Mouse (Mus musculus): ENCODE results near the gene Uimc1. TPM values are rescaled to one million over a fixed set of nuclear protein-coding genes. Genes with fewer than 3 reads are reported as not detected.

Uimc1 gene
- total and polyA plus RNA-seq, 2 experiments from 2014 or later = 11.1 to 12.5 TPM

GRCm38 (mm10) chr13:55114375-55114774, 14.3 kb upstream of the Uimc1 start:
- no peak overlapping the region for H3K9ac ChIP-seq (replicated peaks; ENCODE audit: low read depth, low read length)
- H3K4me3 ChIP-seq (ENCODE audit: low read depth, low read length) = no peak overlapping the region
- TF ChIP-seq CTCF (IDR thresholded peaks at IDR 0.05; ENCODE audit: low read depth) (no peak), EP300 (IDR thresholded peaks at IDR 0.05; ENCODE audit: low read depth) (no peak)
- no peaks in the 10 kb centered on the region for H3K9me3 ChIP-seq (replicated peaks; ENCODE audit: control insufficient read depth, low read length)
- H3K4me2 ChIP-seq (ENCODE audit: low read depth, low read length) = no peak overlapping the region
- 67% methylated on average over 6 of the region's 6 CpGs for WGBS
- ATAC-seq (ENCODE audit: insufficient read depth, low read depth) (no peak), DNase-seq (ENCODE audit: low spot score) (no peak)
- no peak overlapping the region for H3K27ac ChIP-seq (ENCODE audit: low read depth)
- no peaks in the 10 kb centered on the region for H3K4me1 ChIP-seq (ENCODE audit: control insufficient read depth, insufficient read depth)
- H3K36me3 ChIP-seq (replicated peaks; ENCODE audit: control insufficient read depth, insufficient read depth, low read length) = peaks cover 67% of the 10 kb centered on the region
- no peaks in the 10 kb centered on the region for H3K27me3 ChIP-seq (ENCODE audit: control insufficient read depth, insufficient read depth, low read length)

DNA sequence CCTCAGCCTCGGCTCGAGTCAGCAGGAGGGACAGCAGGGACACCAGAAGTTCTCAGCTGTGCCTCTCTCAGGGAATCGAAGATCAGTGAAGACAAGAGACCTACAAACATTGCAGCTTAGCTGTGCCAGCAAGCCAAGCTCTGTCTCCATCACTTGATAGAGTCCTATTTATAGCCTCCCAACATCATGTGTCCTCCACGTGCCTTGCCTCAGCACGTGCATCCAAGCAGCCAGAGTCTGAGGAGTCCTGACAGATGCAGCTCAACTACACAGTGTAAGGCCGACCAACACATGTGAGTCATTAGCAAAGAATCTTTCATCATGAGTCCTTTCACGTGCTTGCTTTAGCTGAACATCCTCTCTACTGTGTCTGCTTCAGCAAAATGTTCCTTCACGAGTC, 7.6 kb upstream of the Uimc1 start:
- Histone ChIP-seq H3K9me3 (replicated peaks; ENCODE audit: control insufficient read depth, low read length) (no peaks in the 10 kb centered on the region), H3K9ac (replicated peaks; ENCODE audit: low read depth, low read length) (no peak overlapping the region; the same call in 1 of the 2 replicates), H3K27me3 (ENCODE audit: control insufficient read depth, insufficient read depth, low read length) (no peaks in the 10 kb centered on the region), H3K4me1 (ENCODE audit: control insufficient read depth, insufficient read depth) (peaks cover 18% of the 10 kb centered on the region), H3K27ac (ENCODE audit: low read depth) (peak overlapping the region; percentile 92), H3K4me2 (ENCODE audit: low read depth, low read length) (no peak overlapping the region; the same call in 1 of the 2 replicates), H3K36me3 (replicated peaks; ENCODE audit: control insufficient read depth, insufficient read depth, low read length) (peaks cover 12% of the 10 kb centered on the region; the same call in 1 of the 2 replicates), H3K4me3 (ENCODE audit: low read depth, low read length) (no peak overlapping the region)
- WGBS = 25% methylated on average over 8 of the region's 8 CpGs
- ATAC-seq (ENCODE audit: insufficient read depth, low read depth) = peak; percentile 82
- DNase-seq (ENCODE audit: low spot score) = peak; percentile 78
- TF ChIP-seq EP300 (IDR thresholded peaks at IDR 0.05; ENCODE audit: low read depth) (peak; percentile 93), CTCF (IDR thresholded peaks at IDR 0.05; ENCODE audit: low read depth) (no peak)

DNA sequence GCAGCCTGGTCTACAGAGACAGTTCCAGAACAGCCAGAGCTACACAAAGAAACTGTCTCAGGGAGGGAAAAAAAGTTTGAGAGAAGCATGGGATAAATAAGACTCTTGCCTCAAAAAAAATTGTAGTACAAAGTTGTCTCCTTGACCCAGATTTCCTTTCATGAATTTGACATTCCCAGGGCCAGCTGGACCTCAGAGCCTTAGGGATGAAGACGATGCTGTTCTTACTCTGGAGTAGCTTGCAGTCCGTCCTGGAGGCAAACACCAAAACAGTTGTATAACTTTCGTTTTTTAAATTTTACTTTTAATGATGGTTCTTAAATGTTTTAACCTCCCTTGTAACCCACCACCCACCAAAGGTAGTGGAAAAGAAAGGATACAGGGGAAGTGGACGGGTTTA, 7.0 kb upstream of the Uimc1 start:
- peaks cover 9% of the 10 kb centered on the region; the same call in 1 of the 2 replicates for H3K36me3 ChIP-seq (replicated peaks; ENCODE audit: control insufficient read depth, insufficient read depth, low read length)
- no peak overlapping the region for H3K4me3 ChIP-seq (ENCODE audit: low read depth, low read length)
- no peak for DNase-seq (ENCODE audit: low spot score)
- H3K27me3 ChIP-seq (ENCODE audit: control insufficient read depth, insufficient read depth, low read length) = no peaks in the 10 kb centered on the region
- no peak overlapping the region; the same call in 1 of the 2 replicates for H3K4me2 ChIP-seq (ENCODE audit: low read depth, low read length)
- no peak for ATAC-seq (ENCODE audit: insufficient read depth, low read depth)
- peak overlapping the region; percentile 92 for H3K27ac ChIP-seq (ENCODE audit: low read depth)
- no peak for TF ChIP-seq CTCF (IDR thresholded peaks at IDR 0.05; ENCODE audit: low read depth)
- TF ChIP-seq EP300 (IDR thresholded peaks at IDR 0.05; ENCODE audit: low read depth) = no peak
- no peak overlapping the region; the same call in none of the 2 replicates for H3K9ac ChIP-seq (replicated peaks; ENCODE audit: low read depth, low read length)
- peaks cover 18% of the 10 kb centered on the region for H3K4me1 ChIP-seq (ENCODE audit: control insufficient read depth, insufficient read depth)
- no peaks in the 10 kb centered on the region for H3K9me3 ChIP-seq (replicated peaks; ENCODE audit: control insufficient read depth, low read length)
- WGBS = 57% methylated on average over 4 of the region's 4 CpGs

DNA sequence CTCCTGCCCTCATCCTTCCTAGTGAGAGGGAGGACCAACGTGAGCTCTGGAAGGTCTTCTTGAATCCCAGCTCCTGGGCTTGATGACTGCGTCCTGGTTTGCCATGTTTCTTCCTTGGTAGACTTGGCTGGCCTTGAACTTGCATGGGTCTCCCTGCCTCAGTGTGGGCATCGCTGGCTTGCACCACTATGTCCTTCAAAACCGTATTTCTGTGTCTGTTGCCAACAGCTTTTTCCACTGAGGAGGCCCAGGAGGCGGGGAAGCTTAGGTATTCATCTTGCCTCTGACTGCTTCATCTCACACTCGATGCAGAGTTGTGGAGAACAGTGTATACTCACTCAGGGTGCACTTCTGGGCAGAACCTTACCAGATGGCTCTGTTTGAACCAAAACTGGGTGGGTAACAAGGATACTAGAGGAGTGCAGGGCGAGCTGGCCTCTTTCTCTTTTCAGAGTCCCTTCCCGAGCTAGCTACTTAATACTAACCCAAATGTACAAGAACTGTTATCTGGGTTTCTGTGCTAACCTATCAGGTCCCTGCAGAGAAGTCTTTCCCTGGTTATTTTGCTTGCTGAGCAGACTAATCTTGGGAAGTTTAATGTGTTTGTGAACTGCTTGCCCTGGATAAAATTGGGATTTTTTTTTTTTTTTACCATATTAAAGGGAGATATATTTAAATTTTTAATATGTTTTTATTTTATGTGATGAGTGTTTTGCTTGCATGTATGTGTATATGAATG, 6.0 kb upstream of the Uimc1 start:
- peak overlapping the region; percentile 83 for H3K4me2 ChIP-seq (ENCODE audit: low read depth, low read length)
- peaks cover 9% of the 10 kb centered on the region; the same call in 1 of the 2 replicates for H3K36me3 ChIP-seq (replicated peaks; ENCODE audit: control insufficient read depth, insufficient read depth, low read length)
- peak overlapping the region; percentile 72 for H3K9ac ChIP-seq (replicated peaks; ENCODE audit: low read depth, low read length)
- ATAC-seq (ENCODE audit: insufficient read depth, low read depth) (no peak), DNase-seq (ENCODE audit: low spot score) (peak; percentile 13)
- H3K4me3 ChIP-seq (ENCODE audit: low read depth, low read length) = peak overlapping the region; percentile 76
- H3K4me1 ChIP-seq (ENCODE audit: control insufficient read depth, insufficient read depth) = peaks cover 18% of the 10 kb centered on the region
- TF ChIP-seq EP300 (IDR thresholded peaks at IDR 0.05; ENCODE audit: low read depth) (no peak), CTCF (IDR thresholded peaks at IDR 0.05; ENCODE audit: low read depth) (no peak)
- no peaks in the 10 kb centered on the region for H3K27me3 ChIP-seq (ENCODE audit: control insufficient read depth, insufficient read depth, low read length)
- H3K27ac ChIP-seq (ENCODE audit: low read depth) = peak overlapping the region; percentile 81
- H3K9me3 ChIP-seq (replicated peaks; ENCODE audit: control insufficient read depth, low read length) = no peaks in the 10 kb centered on the region
- 12% methylated on average over 8 of the region's 8 CpGs for WGBS

GRCm38 (mm10) chr13:55105045-55105952, 5.2 kb upstream of the Uimc1 start, which contains the start of gene Zfp346:
TSS of gene Zfp346 (plus strand) at chr13:55105311.
- peaks cover 9% of the 10 kb centered on the region; the same call in 1 of the 2 replicates for H3K36me3 ChIP-seq (replicated peaks; ENCODE audit: control insufficient read depth, insufficient read depth, low read length)
- no peaks in the 10 kb centered on the region for H3K9me3 ChIP-seq (replicated peaks; ENCODE audit: control insufficient read depth, low read length)
- H3K27me3 ChIP-seq (ENCODE audit: control insufficient read depth, insufficient read depth, low read length) = no peaks in the 10 kb centered on the region
- H3K9ac ChIP-seq (replicated peaks; ENCODE audit: low read depth, low read length) = peak within 1 kb of the TSS; percentile 72
- peak within 1 kb of the TSS; percentile 81 for H3K27ac ChIP-seq (ENCODE audit: low read depth)
- H3K4me2 ChIP-seq (ENCODE audit: low read depth, low read length) = peak within 1 kb of the TSS; percentile 83
- no peak; the same call in 1 of the 2 replicates for TF ChIP-seq CTCF (IDR thresholded peaks at IDR 0.05; ENCODE audit: low read depth)
- 0 out of 2 replicates have a peak, but pooled peaks have one; percentile 51 for TF ChIP-seq EP300 (IDR thresholded peaks at IDR 0.05; ENCODE audit: low read depth)
- ATAC-seq (ENCODE audit: insufficient read depth, low read depth) (peak; percentile 91), DNase-seq (ENCODE audit: low spot score) (peak; percentile 97)
- peak within 1 kb of the TSS; percentile 76 for H3K4me3 ChIP-seq (ENCODE audit: low read depth, low read length)
- H3K4me1 ChIP-seq (ENCODE audit: control insufficient read depth, insufficient read depth) = peaks cover 18% of the 10 kb centered on the region
- WGBS = under 1% methylated on average over 56 of the region's 66 CpGs
